Mouse (Mus musculus) yolk sac, embryonic 10.5 days (tissue): ENCODE data around the gene Akap2.

Experiments used
- DNase-seq: peaks from one replicate; pipeline ENCODE4 v3.0.0-alpha.2; 2017; ENCODE audit warnings: low spot score

Akap2 gene

GRCm38 (mm10) chr4:57834141-57834540, 116.7 kb downstream of the Akap2 start:
- DNase-seq = peak; percentile 54

GRCm38 (mm10) chr4:57837089-57837488, 119.6 kb downstream of the Akap2 start:
- peak; percentile 38 for DNase-seq

GRCm38 (mm10) chr4:57839343-57839742, 121.9 kb downstream of the Akap2 start:
- peak; percentile 82 for DNase-seq

GRCm38 (mm10) chr4:57841911-57842310, 124.5 kb downstream of the Akap2 start:
- DNase-seq = no peak

DNA sequence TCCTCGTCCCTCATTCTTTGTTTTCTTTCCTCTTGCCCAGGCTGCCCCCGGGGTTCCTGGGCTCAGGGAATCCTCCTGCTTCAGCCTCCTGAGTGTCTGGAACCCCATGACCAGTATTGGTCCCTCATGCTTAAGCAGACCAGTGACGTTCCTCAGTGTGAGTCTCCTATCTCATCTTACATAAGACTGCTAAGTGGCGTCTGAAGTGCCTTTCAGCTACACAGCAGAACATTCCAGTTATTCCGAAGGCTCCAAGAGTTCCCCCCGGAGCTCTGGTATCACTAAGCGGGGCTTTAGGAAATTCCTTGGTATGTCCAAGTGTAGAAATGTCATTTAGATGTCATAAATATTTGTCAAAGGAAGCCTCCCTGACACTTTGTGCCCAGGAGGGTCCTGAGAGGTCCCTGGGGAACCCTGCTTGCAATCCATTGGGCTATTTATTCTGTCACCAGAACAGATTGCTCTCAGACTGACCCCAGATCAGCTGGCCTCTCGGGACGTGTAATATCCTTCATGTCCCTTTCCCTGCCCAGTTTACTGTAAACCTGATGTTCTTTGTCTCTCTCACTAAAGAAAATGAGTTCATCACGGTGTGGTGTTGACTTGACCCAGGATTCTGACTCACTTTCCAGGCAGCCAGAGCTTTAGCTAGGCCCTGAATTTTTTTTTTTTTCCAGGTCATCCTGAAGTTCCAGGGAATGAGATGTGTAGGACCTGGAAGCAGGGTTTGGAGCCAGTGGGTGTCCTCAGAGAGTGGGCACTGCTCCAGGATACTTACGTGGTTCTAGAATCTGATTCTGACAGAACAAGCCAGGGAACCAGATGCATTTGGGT, 125.2 kb downstream of the Akap2 start:
- no peak for DNase-seq

DNA sequence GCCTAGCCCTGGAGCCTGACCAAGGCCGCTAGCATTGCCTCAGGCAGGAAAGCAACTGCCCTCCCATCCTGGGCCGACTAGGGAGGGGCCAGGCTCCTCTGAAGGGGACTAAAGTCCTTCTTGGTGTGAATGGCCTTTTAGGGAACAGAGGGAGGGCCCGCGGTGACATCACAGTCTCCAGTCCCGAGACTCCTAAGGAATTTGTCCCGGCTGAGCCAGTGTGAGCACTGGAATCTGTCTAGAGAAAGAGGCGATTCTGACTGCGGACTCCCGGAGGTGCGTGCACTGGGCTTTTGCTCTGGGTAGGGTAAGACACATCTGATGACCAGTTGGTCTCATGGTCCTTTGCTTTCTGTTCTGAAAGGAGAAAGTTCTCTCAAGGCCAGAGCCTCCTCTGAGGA, 127.6 kb downstream of the Akap2 start:
- DNase-seq = peak; percentile 92

- no peak for DNase-seq
These were observed 128.2 kb downstream of the Akap2 start for GRCm38 (mm10) chr4:57845541-57846210.

DNA sequence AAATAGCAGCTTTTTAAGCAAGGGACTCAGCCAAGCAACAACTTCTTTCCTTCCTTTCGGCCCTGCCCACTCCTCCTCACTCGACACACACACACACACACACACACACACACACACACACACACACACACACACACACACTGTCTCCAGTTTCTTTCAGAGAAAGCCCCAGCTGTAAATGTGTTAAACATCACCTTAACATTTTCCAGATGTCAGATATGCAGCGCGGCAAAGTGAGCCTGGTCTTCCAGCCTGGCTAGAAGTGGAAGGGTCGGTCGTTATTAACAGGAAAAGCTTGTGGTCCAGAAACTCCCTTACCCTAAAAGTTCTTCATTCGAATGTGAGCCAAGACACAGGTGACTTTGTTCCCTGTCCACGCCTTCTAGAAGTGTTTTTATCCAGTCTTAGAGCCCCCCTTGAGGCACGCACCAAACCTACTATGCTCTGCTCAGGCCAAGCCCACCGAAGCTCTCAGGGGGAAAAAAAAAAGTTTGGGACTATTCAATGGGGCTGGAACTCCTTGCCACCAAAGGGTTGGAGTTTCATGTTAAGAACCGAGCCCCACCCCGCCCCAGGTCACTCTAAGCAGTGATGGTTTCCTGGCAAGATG, 129.0 kb downstream of the Akap2 start:
- peak; percentile 73 for DNase-seq

DNA sequence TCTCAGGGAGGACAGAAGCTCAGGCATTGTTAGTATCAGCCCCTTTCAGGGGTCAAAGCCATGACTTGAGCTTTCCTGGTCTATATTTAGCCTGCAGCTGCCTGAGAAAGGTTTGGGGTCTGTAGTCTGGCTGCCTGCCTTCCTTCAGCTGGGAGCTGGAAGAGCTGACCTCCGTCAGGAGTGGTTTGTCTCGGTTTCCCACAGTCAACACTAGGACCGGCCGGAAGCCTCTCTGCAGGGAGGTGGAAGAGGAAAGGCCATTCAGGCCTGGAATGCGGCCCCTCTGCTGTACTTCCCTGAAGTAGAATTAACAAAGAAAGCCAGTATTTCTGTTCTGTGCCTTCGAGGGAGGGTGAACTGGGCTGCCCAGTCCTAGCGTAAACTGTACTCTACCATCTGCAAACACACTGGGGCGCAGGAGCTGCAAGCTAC, 129.6 kb downstream of the Akap2 start:
- DNase-seq = peak; percentile 72

GRCm38 (mm10) chr4:57847676-57848075, 130.2 kb downstream of the Akap2 start:
- DNase-seq = no peak

GRCm38 (mm10) chr4:57849465-57849864, 132.0 kb downstream of the Akap2 start:
- DNase-seq = no peak

DNA sequence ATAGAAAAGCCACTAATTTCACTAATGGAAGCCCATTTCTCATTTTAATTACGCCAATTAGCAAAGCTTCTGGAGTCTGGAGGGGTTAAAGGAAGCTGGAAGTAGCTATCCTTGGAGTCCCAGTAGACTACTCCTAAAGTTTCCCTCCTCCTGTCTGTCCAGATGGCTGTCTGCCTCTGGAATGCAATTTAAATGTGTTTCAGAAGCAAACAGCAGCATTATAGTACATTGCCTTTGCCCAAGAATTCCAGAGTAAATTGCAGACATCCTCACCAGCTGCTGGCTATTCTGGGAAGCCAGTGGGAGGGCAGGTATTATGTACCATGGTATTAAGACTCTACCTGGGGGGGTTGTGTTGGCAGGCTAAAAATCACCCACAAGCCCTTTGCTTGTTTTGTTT, 134.3 kb downstream of the Akap2 start:
- DNase-seq = no peak

DNA sequence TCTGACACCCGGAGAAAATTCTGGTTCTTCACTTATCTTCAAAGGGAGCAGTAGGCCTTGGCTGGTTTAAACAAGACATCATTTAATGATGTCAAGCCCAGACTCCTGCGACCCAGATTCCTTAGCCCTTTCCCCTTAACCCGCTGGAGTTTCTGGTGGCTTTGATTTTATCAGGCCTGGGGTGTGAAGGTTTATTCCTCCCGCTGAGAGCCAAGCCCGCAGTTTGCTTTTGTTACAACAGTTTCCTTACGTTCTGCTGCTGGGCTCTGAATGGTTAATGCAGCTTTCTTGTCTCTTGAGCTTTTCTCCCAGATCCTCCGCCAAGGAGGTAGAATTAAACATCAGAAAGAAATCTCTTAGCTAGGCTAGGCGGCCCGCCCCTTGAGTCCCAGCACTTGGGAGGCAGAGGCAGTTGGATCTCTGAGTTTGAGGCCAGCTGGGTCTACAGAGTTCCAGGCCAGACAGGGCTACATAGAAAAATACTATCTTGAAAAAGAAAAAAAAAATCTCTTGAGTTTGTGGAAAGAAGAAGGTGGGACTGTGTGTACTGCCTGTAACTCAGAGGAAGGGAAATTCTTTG, 135.1 kb downstream of the Akap2 start:
- DNase-seq = no peak

DNA sequence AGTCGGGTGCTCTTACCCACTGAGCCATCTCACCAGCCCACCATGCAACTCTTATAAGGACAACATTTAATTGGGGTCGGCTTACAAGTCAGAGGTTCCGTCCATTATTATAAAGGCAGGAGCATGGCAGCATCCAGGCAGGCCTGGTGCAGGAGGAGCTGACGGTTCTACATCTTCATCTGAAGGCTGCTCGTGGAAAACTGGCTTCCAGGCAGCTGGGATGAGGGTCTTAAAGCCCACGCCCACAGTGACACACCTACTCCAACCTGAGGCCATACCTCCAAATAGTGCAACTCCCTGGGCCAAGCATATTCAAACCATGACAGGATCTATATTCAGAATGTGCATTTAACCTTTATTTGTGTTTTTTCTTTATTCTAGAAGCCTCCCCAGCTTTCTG, 136.7 kb downstream of the Akap2 start:
- DNase-seq = no peak

- no peak for DNase-seq
These were observed 138.0 kb downstream of the Akap2 start for GRCm38 (mm10) chr4:57855281-57855941.

- no peak for DNase-seq
These were observed 139.2 kb downstream of the Akap2 start for GRCm38 (mm10) chr4:57856673-57857072.

GRCm38 (mm10) chr4:57860204-57860611, 142.8 kb downstream of the Akap2 start:
- DNase-seq = no peak

- no peak for DNase-seq
These were observed 143.7 kb downstream of the Akap2 start for GRCm38 (mm10) chr4:57861166-57861565.

DNA sequence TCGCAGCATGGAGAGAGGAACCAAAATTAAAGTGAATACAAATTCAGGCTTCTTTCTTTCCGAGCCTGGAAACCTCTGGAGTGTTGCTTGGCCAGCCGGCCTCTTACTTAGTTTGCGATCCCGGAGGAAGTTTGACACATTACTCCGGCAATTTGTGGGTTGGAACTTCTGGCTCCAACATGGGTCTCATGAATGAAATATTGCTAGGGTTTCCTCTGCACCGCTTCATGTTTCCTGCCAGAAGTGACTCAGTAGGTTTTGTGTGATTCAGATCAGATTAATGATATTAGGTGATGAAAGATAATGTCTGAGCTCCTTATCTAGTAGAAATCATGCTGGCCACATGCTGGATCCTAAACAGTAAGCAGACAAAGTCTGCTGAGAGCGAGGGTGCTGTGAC, 144.4 kb downstream of the Akap2 start:
- DNase-seq = no peak

DNA sequence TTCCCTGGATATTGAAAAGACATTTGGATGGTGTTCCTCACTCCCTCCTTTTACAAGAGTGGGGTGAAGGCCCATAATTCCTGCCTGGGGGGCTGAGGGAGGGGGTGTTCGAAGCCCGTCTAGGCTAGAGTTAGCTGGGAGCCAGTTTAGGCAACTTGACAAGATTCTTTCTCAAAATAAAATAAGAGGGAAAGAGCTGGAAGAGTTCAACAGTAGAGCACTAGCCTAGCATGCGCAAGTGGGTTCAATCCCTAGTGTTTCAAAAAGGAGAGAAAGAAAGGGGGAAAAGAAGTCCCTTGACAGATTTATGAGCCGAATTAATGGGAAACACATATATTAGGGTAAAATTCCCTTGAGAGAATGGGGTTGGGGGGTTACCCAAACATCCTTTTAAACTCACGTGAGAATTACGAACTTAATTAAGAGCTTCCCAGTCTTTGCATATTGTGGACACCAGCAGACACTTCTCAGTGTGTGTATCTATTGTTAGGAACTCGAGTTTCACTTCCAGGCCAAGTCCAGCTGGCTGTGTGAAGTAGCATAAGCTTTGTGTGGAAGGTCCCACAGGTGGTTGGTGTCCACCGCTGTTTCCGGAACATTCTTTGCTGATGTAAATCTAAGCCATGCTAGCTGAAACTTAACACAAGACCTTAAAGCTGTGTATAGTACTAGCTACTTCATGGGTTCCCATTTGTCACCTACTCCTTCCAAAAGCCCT, 145.0 kb downstream of the Akap2 start:
- DNase-seq = no peak

DNA sequence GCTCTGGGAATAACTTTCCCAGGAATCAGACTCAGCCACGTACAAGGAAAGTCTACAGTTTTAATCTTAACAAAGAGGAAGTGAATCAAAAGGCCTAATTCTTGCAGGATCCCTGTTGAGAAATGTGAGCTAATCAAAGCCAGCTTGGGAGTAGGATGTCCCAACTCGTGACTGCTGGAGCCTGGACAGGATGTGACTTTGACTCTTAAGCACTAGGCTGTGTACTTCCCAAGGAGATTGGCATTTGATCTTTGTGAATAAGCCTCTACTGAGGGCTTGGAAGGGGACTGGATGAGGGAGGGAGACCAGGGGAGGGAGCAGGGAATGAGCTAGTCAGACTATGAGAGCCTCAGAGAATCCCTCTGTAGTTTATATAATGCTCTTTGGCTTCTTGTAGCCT, 148.6 kb downstream of the Akap2 start:
- no peak for DNase-seq
